Mouse (Mus musculus): Measurements from ENCODE around the gene Usp24. TPM values are rescaled to one million over a fixed set of nuclear protein-coding genes. Genes with fewer than 3 reads are reported as not detected.

Usp24 gene
- polyA plus RNA-seq (2014; fragmentation: Nextera tagmentation; extraction: Ambion mirVana): 15.7 and 16.4 TPM in 2 replicates

DNA sequence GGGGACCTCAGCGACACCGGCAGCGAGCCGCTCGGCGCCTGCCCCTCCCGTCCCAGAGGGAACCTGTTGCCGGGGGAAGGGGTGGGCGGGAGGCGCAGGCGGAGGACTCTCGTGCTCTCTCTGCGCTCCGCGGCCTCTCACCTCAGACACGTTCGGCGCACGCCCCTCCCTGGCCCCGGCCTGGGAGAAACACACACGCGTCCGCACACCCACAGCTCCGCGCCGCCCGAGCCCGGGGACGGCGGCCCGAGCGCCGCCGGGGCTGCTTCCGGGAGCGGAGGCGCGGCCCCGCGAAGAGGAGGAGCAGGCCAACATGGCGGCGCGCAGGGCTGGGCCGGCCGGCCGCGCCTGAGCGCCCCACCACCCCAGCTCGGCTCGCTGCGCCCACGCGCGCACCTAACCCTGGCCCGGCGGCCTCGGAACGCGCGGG is at the start of gene Usp24:
Usp24 (plus strand) TSS at position 293 of the 430 bp plus-strand sequence.
- H3K4me3 ChIP-seq (ENCODE audit: low read length): peak within 1 kb of the TSS; percentile 94
- ATAC-seq (ENCODE audit: low FRiP score, low TSS enrichment): peak; percentile 89
- H3K27me3 ChIP-seq (ENCODE audit: control insufficient read depth, insufficient read depth, low read length): no peaks in the 10 kb centered on the region
- peak within 1 kb of the TSS; percentile 98 for H3K9ac ChIP-seq (ENCODE audit: low read depth, low read length)
- no peaks in the 10 kb centered on the region for H3K9me3 ChIP-seq (ENCODE audit: control insufficient read depth, low read length)
- H3K27ac ChIP-seq (ENCODE audit: low read depth, low read length): peak within 1 kb of the TSS; percentile 88
- no peaks in the 10 kb centered on the region; the same call in 1 of the 2 replicates for H3K36me3 ChIP-seq (ENCODE audit: control insufficient read depth, insufficient read depth, low read length)
- H3K4me2 ChIP-seq (replicated peaks; ENCODE audit: low read depth, low read length): peak within 1 kb of the TSS; percentile 88
- peaks cover 31% of the 10 kb centered on the region for H3K4me1 ChIP-seq (ENCODE audit: control insufficient read depth, insufficient read depth, low read length)
- WGBS: under 1% methylated on average over 30 of the region's 60 CpGs

GRCm38 (mm10) chr4:106276937-106277336 is 39.1 kb upstream of the Usp24 start:
- no peak for ATAC-seq (ENCODE audit: low FRiP score, low TSS enrichment)
- Histone ChIP-seq H3K9me3 (ENCODE audit: control insufficient read depth, low read length) (no peaks in the 10 kb centered on the region), H3K27me3 (ENCODE audit: control insufficient read depth, insufficient read depth, low read length) (no peaks in the 10 kb centered on the region), H3K4me3 (ENCODE audit: low read length) (no peak overlapping the region), H3K4me1 (ENCODE audit: control insufficient read depth, insufficient read depth, low read length) (0 out of 2 replicates have a peak, but pooled peaks cover 7% of the 10 kb centered on the region), H3K36me3 (ENCODE audit: control insufficient read depth, insufficient read depth, low read length) (no peaks in the 10 kb centered on the region), H3K27ac (ENCODE audit: low read depth, low read length) (no peak overlapping the region), H3K9ac (ENCODE audit: low read depth, low read length) (no peak overlapping the region), H3K4me2 (replicated peaks; ENCODE audit: low read depth, low read length) (no peak overlapping the region)
- 49% methylated on average over 2 of the region's 2 CpGs for WGBS

GRCm38 (mm10) chr4:106279177-106279576 is 36.8 kb upstream of the Usp24 start:
- Histone ChIP-seq H3K4me2 (replicated peaks; ENCODE audit: low read depth, low read length) (no peak overlapping the region), H3K9me3 (ENCODE audit: control insufficient read depth, low read length) (peaks cover 1% of the 10 kb centered on the region; the same call in 1 of the 2 replicates), H3K4me3 (ENCODE audit: low read length) (no peak overlapping the region), H3K27me3 (ENCODE audit: control insufficient read depth, insufficient read depth, low read length) (no peaks in the 10 kb centered on the region), H3K9ac (ENCODE audit: low read depth, low read length) (no peak overlapping the region), H3K27ac (ENCODE audit: low read depth, low read length) (no peak overlapping the region), H3K36me3 (ENCODE audit: control insufficient read depth, insufficient read depth, low read length) (no peaks in the 10 kb centered on the region), H3K4me1 (ENCODE audit: control insufficient read depth, insufficient read depth, low read length) (0 out of 2 replicates have a peak, but pooled peaks cover 7% of the 10 kb centered on the region)
- 14% methylated on average over 4 of the region's 4 CpGs for WGBS
- ATAC-seq (ENCODE audit: low FRiP score, low TSS enrichment): no peak

GRCm38 (mm10) chr4:106281128-106281491 is 34.9 kb upstream of the Usp24 start:
- Histone ChIP-seq H3K36me3 (ENCODE audit: control insufficient read depth, insufficient read depth, low read length) (no peaks in the 10 kb centered on the region), H3K4me3 (ENCODE audit: low read length) (no peak overlapping the region), H3K9ac (ENCODE audit: low read depth, low read length) (no peak overlapping the region), H3K27ac (ENCODE audit: low read depth, low read length) (no peak overlapping the region), H3K9me3 (ENCODE audit: control insufficient read depth, low read length) (peaks cover 3% of the 10 kb centered on the region; the same call in 1 of the 2 replicates), H3K27me3 (ENCODE audit: control insufficient read depth, insufficient read depth, low read length) (no peaks in the 10 kb centered on the region), H3K4me2 (replicated peaks; ENCODE audit: low read depth, low read length) (no peak overlapping the region), H3K4me1 (ENCODE audit: control insufficient read depth, insufficient read depth, low read length) (0 out of 2 replicates have a peak, but pooled peaks cover 7% of the 10 kb centered on the region)
- ATAC-seq (ENCODE audit: low FRiP score, low TSS enrichment): no peak
- WGBS: 62% methylated on average over 2 of the region's 2 CpGs

GRCm38 (mm10) chr4:106281492-106282122 is 34.4 kb upstream of the Usp24 start:
- H3K36me3 ChIP-seq (ENCODE audit: control insufficient read depth, insufficient read depth, low read length): no peaks in the 10 kb centered on the region
- WGBS: 49% methylated on average over 8 of the region's 8 CpGs

DNA sequence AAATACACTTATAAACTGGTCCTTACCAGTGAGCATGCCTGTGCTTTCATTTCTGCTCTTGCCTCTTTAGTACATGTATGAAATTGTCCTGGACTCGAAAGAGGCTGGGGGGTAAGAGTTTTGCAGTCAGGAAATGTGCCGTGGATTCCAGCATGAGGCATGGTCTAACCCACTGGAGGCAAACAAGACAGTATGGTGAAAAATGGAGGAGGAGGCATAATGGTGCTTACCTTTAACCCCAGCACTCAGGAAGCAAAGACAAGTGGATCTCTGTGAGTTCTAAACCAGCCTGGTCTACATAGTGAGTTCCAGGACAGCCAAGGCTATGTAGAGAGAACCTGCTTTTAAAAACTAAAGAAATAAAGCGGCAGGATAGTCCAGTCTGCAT is 33.9 kb upstream of the Usp24 start:
- Histone ChIP-seq H3K4me2 (replicated peaks; ENCODE audit: low read depth, low read length) (no peak overlapping the region), H3K9ac (ENCODE audit: low read depth, low read length) (no peak overlapping the region), H3K27ac (ENCODE audit: low read depth, low read length) (no peak overlapping the region), H3K27me3 (ENCODE audit: control insufficient read depth, insufficient read depth, low read length) (no peaks in the 10 kb centered on the region), H3K4me1 (ENCODE audit: control insufficient read depth, insufficient read depth, low read length) (0 out of 2 replicates have a peak, but pooled peaks cover 7% of the 10 kb centered on the region), H3K4me3 (ENCODE audit: low read length) (no peak overlapping the region), H3K9me3 (ENCODE audit: control insufficient read depth, low read length) (peaks cover 3% of the 10 kb centered on the region; the same call in 1 of the 2 replicates), H3K36me3 (ENCODE audit: control insufficient read depth, insufficient read depth, low read length) (no peaks in the 10 kb centered on the region)
- ATAC-seq (ENCODE audit: low FRiP score, low TSS enrichment): no peak
- 83% methylated on average over 3 of the region's 3 CpGs for WGBS

More at GRCm38 (mm10) chr4:106281492-106282122, 34.4 kb upstream of the Usp24 start:
- Histone ChIP-seq H3K4me3 (ENCODE audit: low read length) (no peak overlapping the region), H3K4me2 (replicated peaks; ENCODE audit: low read depth, low read length) (no peak overlapping the region), H3K27me3 (ENCODE audit: control insufficient read depth, insufficient read depth, low read length) (no peaks in the 10 kb centered on the region), H3K9me3 (ENCODE audit: control insufficient read depth, low read length) (peaks cover 3% of the 10 kb centered on the region; the same call in 1 of the 2 replicates), H3K27ac (ENCODE audit: low read depth, low read length) (no peak overlapping the region), H3K4me1 (ENCODE audit: control insufficient read depth, insufficient read depth, low read length) (0 out of 2 replicates have a peak, but pooled peaks cover 7% of the 10 kb centered on the region), H3K9ac (ENCODE audit: low read depth, low read length) (no peak overlapping the region)
- ATAC-seq (ENCODE audit: low FRiP score, low TSS enrichment): peak; percentile 60; the same call in 1 of the 2 replicates

DNA sequence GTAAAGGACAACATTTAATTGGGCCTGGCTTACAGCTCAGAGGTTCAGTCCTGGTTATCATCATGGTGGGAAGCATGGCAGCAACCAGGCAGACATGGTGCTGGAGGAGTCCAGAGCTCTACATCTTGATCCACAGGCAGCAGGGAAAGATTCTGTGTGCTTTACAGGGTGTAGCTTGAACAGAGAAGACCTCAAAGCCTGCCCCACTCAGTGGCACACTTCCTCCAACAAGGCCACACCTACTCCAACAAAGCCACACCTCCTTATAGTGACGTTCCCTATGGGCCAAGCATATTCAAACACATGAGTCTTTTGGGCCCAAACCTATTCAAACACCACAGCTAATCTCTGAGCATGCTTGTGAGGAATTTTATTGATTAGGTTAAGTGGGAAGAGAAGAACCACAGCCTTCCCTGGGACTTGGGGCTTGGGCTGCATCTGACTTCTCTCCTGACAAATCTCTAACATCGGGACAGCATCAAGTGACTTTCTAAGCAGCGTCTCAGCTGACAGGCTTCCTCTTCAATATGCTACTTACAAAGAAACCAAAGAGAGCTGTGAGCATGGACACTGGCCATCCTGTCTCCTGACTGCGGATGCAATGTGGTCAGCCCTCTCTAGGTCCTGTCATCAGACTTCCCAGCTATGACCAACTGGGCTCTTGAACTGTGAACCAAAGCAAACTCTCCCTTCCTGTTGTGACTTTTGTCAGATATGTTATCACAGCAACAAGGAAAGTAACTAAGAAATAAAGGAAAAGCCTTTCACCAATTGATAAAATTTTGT is 28.9 kb upstream of the Usp24 start:
- ATAC-seq (ENCODE audit: low FRiP score, low TSS enrichment): no peak
- H3K27ac ChIP-seq (ENCODE audit: low read depth, low read length): no peak overlapping the region
- H3K27me3 ChIP-seq (ENCODE audit: control insufficient read depth, insufficient read depth, low read length): no peaks in the 10 kb centered on the region
- H3K9me3 ChIP-seq (ENCODE audit: control insufficient read depth, low read length): peaks cover 3% of the 10 kb centered on the region; the same call in 1 of the 2 replicates
- WGBS: 79% methylated on average over 4 of the region's 4 CpGs
- no peaks in the 10 kb centered on the region for H3K36me3 ChIP-seq (ENCODE audit: control insufficient read depth, insufficient read depth, low read length)
- no peak overlapping the region for H3K4me3 ChIP-seq (ENCODE audit: low read length)
- no peaks in the 10 kb centered on the region for H3K4me1 ChIP-seq (ENCODE audit: control insufficient read depth, insufficient read depth, low read length)
- no peak overlapping the region for H3K4me2 ChIP-seq (replicated peaks; ENCODE audit: low read depth, low read length)
- H3K9ac ChIP-seq (ENCODE audit: low read depth, low read length): no peak overlapping the region

GRCm38 (mm10) chr4:106290201-106290600 is 25.8 kb upstream of the Usp24 start:
- no peak for ATAC-seq (ENCODE audit: low FRiP score, low TSS enrichment)
- no peak overlapping the region for H3K4me3 ChIP-seq (ENCODE audit: low read length)
- H3K4me1 ChIP-seq (ENCODE audit: control insufficient read depth, insufficient read depth, low read length): no peaks in the 10 kb centered on the region
- H3K4me2 ChIP-seq (replicated peaks; ENCODE audit: low read depth, low read length): no peak overlapping the region
- WGBS: 87% methylated on average over 2 of the region's 2 CpGs
- no peaks in the 10 kb centered on the region for H3K9me3 ChIP-seq (ENCODE audit: control insufficient read depth, low read length)
- H3K27ac ChIP-seq (ENCODE audit: low read depth, low read length): no peak overlapping the region
- no peaks in the 10 kb centered on the region for H3K27me3 ChIP-seq (ENCODE audit: control insufficient read depth, insufficient read depth, low read length)
- H3K36me3 ChIP-seq (ENCODE audit: control insufficient read depth, insufficient read depth, low read length): no peaks in the 10 kb centered on the region
- H3K9ac ChIP-seq (ENCODE audit: low read depth, low read length): no peak overlapping the region

GRCm38 (mm10) chr4:106292823-106293222 is 23.2 kb upstream of the Usp24 start:
- Histone ChIP-seq H3K4me2 (replicated peaks; ENCODE audit: low read depth, low read length) (no peak overlapping the region), H3K36me3 (ENCODE audit: control insufficient read depth, insufficient read depth, low read length) (no peaks in the 10 kb centered on the region), H3K4me3 (ENCODE audit: low read length) (no peak overlapping the region), H3K9ac (ENCODE audit: low read depth, low read length) (no peak overlapping the region), H3K9me3 (ENCODE audit: control insufficient read depth, low read length) (no peaks in the 10 kb centered on the region), H3K27ac (ENCODE audit: low read depth, low read length) (no peak overlapping the region), H3K27me3 (ENCODE audit: control insufficient read depth, insufficient read depth, low read length) (no peaks in the 10 kb centered on the region), H3K4me1 (ENCODE audit: control insufficient read depth, insufficient read depth, low read length) (no peaks in the 10 kb centered on the region)
- 81% methylated on average over 4 of the region's 4 CpGs for WGBS
- ATAC-seq (ENCODE audit: low FRiP score, low TSS enrichment): no peak

Data from kidney, embryonic 14.5 days (tissue).